In the genomic region with DNA sequence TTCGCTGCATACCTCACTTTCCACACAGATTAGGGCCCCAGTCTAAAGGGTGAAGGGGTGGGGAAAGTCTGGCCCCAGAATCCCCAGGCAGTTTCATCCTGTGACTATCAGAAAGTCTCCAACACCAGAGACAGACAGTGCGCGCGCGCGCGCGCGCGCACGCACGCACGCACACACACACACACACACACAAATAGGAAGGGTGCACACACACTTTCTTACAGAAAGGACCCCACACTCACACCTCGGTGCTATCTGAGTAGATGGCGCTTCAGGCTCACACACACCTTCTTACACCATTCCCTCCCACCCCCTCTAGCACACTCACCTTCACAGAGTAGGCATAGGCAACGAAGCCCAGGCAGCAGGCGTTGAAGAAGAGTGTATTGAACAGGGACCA, we compare ENCODE assay signal across 8 mouse cellular contexts. TPM values are rescaled to one million over a fixed set of nuclear protein-coding genes. Genes with fewer than 3 reads are reported as not detected.
DNase-seq lines count a peak whose midpoint lies in the region; ATAC-seq and TF ChIP-seq lines count a peak whose summit lies in the region.

No protein-coding gene starts in this region.

- peak overlapping the region; percentile 64 for H3K4me3 ChIP-seq in intestine, embryonic 14.5 days (ENCODE audit: low read depth, low read length)
- peak overlapping the region; percentile 31 for H3K4me3 ChIP-seq in midbrain, embryonic 15.5 days

- 0 out of 2 replicates have a peak, but pooled peaks cover 4% of the 10 kb centered on the region for H3K36me3 ChIP-seq in intestine, embryonic 14.5 days (ENCODE audit: control insufficient read depth, insufficient read depth, low read length)
- no peaks in the 10 kb centered on the region for H3K36me3 ChIP-seq in midbrain, embryonic 15.5 days (replicated peaks)

- ATAC-seq in intestine, embryonic 14.5 days (replicated peaks; ENCODE audit: low FRiP score, low TSS enrichment, low read depth): peak; percentile 26
- ATAC-seq in midbrain, embryonic 15.5 days (replicated peaks): peak; percentile 50
- ATAC-seq in erythroid progenitor cell, adult 5-6 weeks (replicated peaks; ENCODE audit: low FRiP score, poor library complexity, severe bottlenecking): no peak

- DNase-seq in kidney, postnatal 4 days: peak; percentile 41 to 63
- no peak for DNase-seq in kidney, postnatal 25 days
- DNase-seq in brain, embryonic 14.5 days (ENCODE audit: low read depth): peak; percentile 27
- DNase-seq in intestine, embryonic 14.5 days (ENCODE audit: low spot score): peak; percentile 70
- DNase-seq in layer of hippocampus, postnatal 10 days (ENCODE audit: low spot score in 2 of 2): no peak
- DNase-seq in gastrocnemius, postnatal 14 days: no peak

- H3K9me3 ChIP-seq in intestine, embryonic 14.5 days (ENCODE audit: control insufficient read depth, low read length): no peaks in the 10 kb centered on the region
- H3K9me3 ChIP-seq in midbrain, embryonic 15.5 days: no peaks in the 10 kb centered on the region

- H3K27ac ChIP-seq in intestine, embryonic 14.5 days (ENCODE audit: low read depth): peak overlapping the region; percentile 95
- no peak overlapping the region for H3K27ac ChIP-seq in midbrain, embryonic 15.5 days

- 0% methylated on average over 17 of the region's 17 CpGs for WGBS in intestine, embryonic 14.5 days
- WGBS in midbrain, embryonic 15.5 days: 9% methylated on average over 17 of the region's 17 CpGs

- TF ChIP-seq CTCF in brain, embryonic 14.5 days (IDR thresholded peaks at IDR 0.05; ENCODE audit: borderline replicate concordance, extremely low read depth, insufficient read depth, insufficient read length): no peak

- H3K27me3 ChIP-seq in intestine, embryonic 14.5 days (replicated peaks; ENCODE audit: control insufficient read depth, insufficient read depth, low read length): no peaks in the 10 kb centered on the region
- H3K27me3 ChIP-seq in midbrain, embryonic 15.5 days (replicated peaks): no peaks in the 10 kb centered on the region

- H3K4me1 ChIP-seq in intestine, embryonic 14.5 days (replicated peaks; ENCODE audit: control insufficient read depth, insufficient read depth, low read length): peaks cover 46% of the 10 kb centered on the region
- H3K4me1 ChIP-seq in midbrain, embryonic 15.5 days: peaks cover 5% of the 10 kb centered on the region

- intact Hi-C loops in gastrocnemius, postnatal 14 days (cut with DNase I; ENCODE audit: low total_unique reads): no loop called here

- peak overlapping the region; percentile 64 for H3K9ac ChIP-seq in intestine, embryonic 14.5 days (ENCODE audit: low read length)
- H3K9ac ChIP-seq in midbrain, embryonic 15.5 days: 0 out of 2 replicates have a peak overlapping the region, but pooled peaks have one; percentile 14

- TF ChIP-seq POLR2A in brain, embryonic 14.5 days (IDR thresholded peaks at IDR 0.05; ENCODE audit: borderline replicate concordance, extremely low read depth, insufficient read depth, insufficient read length, poor library complexity, severe bottlenecking): no peak

- H3K4me2 ChIP-seq in intestine, embryonic 14.5 days (ENCODE audit: low read length): peak overlapping the region; percentile 74
- H3K4me2 ChIP-seq in midbrain, embryonic 15.5 days: peak overlapping the region; percentile 48

RNA-seq across cellular contexts. Expression of gene Gm45717, which starts 0.4 kb away (rescaled TPM):
- polyA plus RNA-seq in brain, embryonic 14.5 days (2012; rRNA removed): not detected in 2 replicates
- 0.81 TPM in 1 of 2 replicates, not detected in the other for polyA plus RNA-seq in intestine, embryonic 14.5 days (2014; fragmentation: Nextera tagmentation; extraction: Ambion mirVana)
- not detected in 2 replicates for polyA plus RNA-seq in midbrain, embryonic 15.5 days (2015; fragmentation: Nextera tagmentation; extraction: Ambion mirVana)
- total RNA-seq in layer of hippocampus, postnatal 10 days (2021): not detected
- not detected for total RNA-seq in gastrocnemius, postnatal 14 days (2021)
- total RNA-seq in erythroid progenitor cell, adult 5-6 weeks (2015; ENCODE audit: low replicate concordance): not detected in 2 replicates
- total RNA-seq in erythroid progenitor cell, adult 5-6 weeks (2017; ENCODE audit: low replicate concordance): not detected in 2 replicates

RNA-seq across cellular contexts. Expression of gene Ifitm2, which starts 0.4 kb away (rescaled TPM):
- polyA plus RNA-seq in brain, embryonic 14.5 days (2012; rRNA removed): 153 and 201 TPM in 2 replicates
- 1,598 and 1,676 TPM in 2 replicates for polyA plus RNA-seq in intestine, embryonic 14.5 days (2014; fragmentation: Nextera tagmentation; extraction: Ambion mirVana)
- polyA plus RNA-seq in midbrain, embryonic 15.5 days (2015; fragmentation: Nextera tagmentation; extraction: Ambion mirVana): 135 and 145 TPM in 2 replicates
- 10 to 100 TPM; 20.3 to 27.0 TPM for total RNA-seq in layer of hippocampus, postnatal 10 days (2021)
- total RNA-seq in gastrocnemius, postnatal 14 days (2021): 100 to 1,000 TPM in 1 of 2 experiments, 10 to 100 TPM in 1; 83.9 to 105 TPM
- 61.6 and 73.4 TPM in 2 replicates for total RNA-seq in erythroid progenitor cell, adult 5-6 weeks (2015; ENCODE audit: low replicate concordance)
- 14.5 and 51.7 TPM in 2 replicates for total RNA-seq in erythroid progenitor cell, adult 5-6 weeks (2017; ENCODE audit: low replicate concordance)

RNA-seq across cellular contexts. Expression of gene Ifitm5, which starts 5.3 kb away (rescaled TPM):
- 0.78 and 7.3 TPM in 2 replicates for polyA plus RNA-seq in brain, embryonic 14.5 days (2012; rRNA removed)
- polyA plus RNA-seq in intestine, embryonic 14.5 days (2014; fragmentation: Nextera tagmentation; extraction: Ambion mirVana): 0.94 and 2.3 TPM in 2 replicates
- 0.65 and 1.1 TPM in 2 replicates for polyA plus RNA-seq in midbrain, embryonic 15.5 days (2015; fragmentation: Nextera tagmentation; extraction: Ambion mirVana)
- not detected for total RNA-seq in layer of hippocampus, postnatal 10 days (2021)
- total RNA-seq in gastrocnemius, postnatal 14 days (2021): not detected
- not detected in 2 replicates for total RNA-seq in erythroid progenitor cell, adult 5-6 weeks (2015; ENCODE audit: low replicate concordance)
- total RNA-seq in erythroid progenitor cell, adult 5-6 weeks (2017; ENCODE audit: low replicate concordance): not detected in 2 replicates

RNA-seq across cellular contexts. Expression of gene Ifitm1, which starts 11.7 kb away (rescaled TPM):
- polyA plus RNA-seq in brain, embryonic 14.5 days (2012; rRNA removed): 23.4 and 31.8 TPM in 2 replicates
- polyA plus RNA-seq in intestine, embryonic 14.5 days (2014; fragmentation: Nextera tagmentation; extraction: Ambion mirVana): 198 and 221 TPM in 2 replicates
- 14.9 and 18.8 TPM in 2 replicates for polyA plus RNA-seq in midbrain, embryonic 15.5 days (2015; fragmentation: Nextera tagmentation; extraction: Ambion mirVana)
- total RNA-seq in layer of hippocampus, postnatal 10 days (2021): 1 to 10 TPM; 3.6 to 5.5 TPM
- total RNA-seq in gastrocnemius, postnatal 14 days (2021): 1 to 10 TPM; 1.3 to 1.4 TPM
- total RNA-seq in erythroid progenitor cell, adult 5-6 weeks (2015; ENCODE audit: low replicate concordance): 31.0 TPM in 1 of 2 replicates, not detected in the other
- 0.90 and 20.6 TPM in 2 replicates for total RNA-seq in erythroid progenitor cell, adult 5-6 weeks (2017; ENCODE audit: low replicate concordance)

RNA-seq across cellular contexts. Expression of gene Pgghg, which starts 14.2 kb away (rescaled TPM):
- 13.2 and 18.9 TPM in 2 replicates for polyA plus RNA-seq in brain, embryonic 14.5 days (2012; rRNA removed)
- polyA plus RNA-seq in intestine, embryonic 14.5 days (2014; fragmentation: Nextera tagmentation; extraction: Ambion mirVana): 26.9 and 29.2 TPM in 2 replicates
- 6.2 and 8.4 TPM in 2 replicates for polyA plus RNA-seq in midbrain, embryonic 15.5 days (2015; fragmentation: Nextera tagmentation; extraction: Ambion mirVana)
- total RNA-seq in layer of hippocampus, postnatal 10 days (2021): 1 to 10 TPM; 4.2 to 5.0 TPM
- total RNA-seq in gastrocnemius, postnatal 14 days (2021): 1 to 10 TPM; 6.7 to 6.9 TPM
- 0.72 TPM in 1 of 2 replicates, not detected in the other for total RNA-seq in erythroid progenitor cell, adult 5-6 weeks (2015; ENCODE audit: low replicate concordance)
- 0.90 and 1.3 TPM in 2 replicates for total RNA-seq in erythroid progenitor cell, adult 5-6 weeks (2017; ENCODE audit: low replicate concordance)

Comparison
In these comparisons a context has a peak if more than half of its experiments do, and no peak if none do; other contexts are left out.
1. DNase-seq: peak in kidney, postnatal 4 days (2 of 2), brain, embryonic 14.5 days (single experiment) and intestine, embryonic 14.5 days (single experiment); none in kidney, postnatal 25 days (0 of 2), layer of hippocampus, postnatal 10 days (0 of 2) and gastrocnemius, postnatal 14 days (single experiment).